Comparison of ENCODE assay signal across 25 mouse cellular contexts in the genomic region with DNA sequence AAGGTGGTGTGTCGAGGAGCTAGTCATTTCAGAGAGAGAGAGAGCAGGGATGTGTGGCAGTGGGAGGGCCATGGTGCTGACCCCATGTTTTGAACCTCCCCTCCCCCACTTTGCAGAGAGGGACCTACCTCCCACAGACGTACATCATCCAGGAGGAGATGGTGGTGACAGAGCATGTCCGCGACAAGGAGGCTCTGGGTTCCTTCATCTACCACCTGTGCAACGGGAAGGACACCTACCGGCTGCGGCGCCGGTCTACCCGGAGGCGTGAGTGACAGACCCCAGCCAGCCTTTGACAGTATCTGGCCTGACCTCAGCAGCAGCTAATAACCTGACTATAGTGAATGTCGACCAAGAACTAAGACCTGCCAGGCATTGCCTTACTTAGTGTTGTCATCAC. TPM values are rescaled to one million over a fixed set of nuclear protein-coding genes. Genes with fewer than 3 reads are reported as not detected.
"Had no signal": no experiment of that assay in that cellular context is flagged by ENCODE, and none has a peak within 500 bp of the region (broad histone marks: within the 10 kb centered on the region; RNA-seq: fewer than 3 reads in every experiment).

No protein-coding gene starts in this region.

- H3K9me3 ChIP-seq: limb, embryonic 13.5 days; liver, embryonic 12.5 days; liver, embryonic 15.5 days; lung, embryonic 15.5 days; midbrain, embryonic 10.5 days; midbrain, embryonic 13.5 days; neural tube, embryonic 13.5 days; stomach, embryonic 15.5 days had no signal

- H3K27me3 ChIP-seq: limb, embryonic 13.5 days; liver, embryonic 12.5 days; liver, embryonic 15.5 days; lung, embryonic 15.5 days; midbrain, embryonic 13.5 days; neural tube, embryonic 13.5 days; stomach, embryonic 15.5 days had no signal

- H3K27ac ChIP-seq: left cerebral cortex, adult 2 months; limb, embryonic 13.5 days; liver, embryonic 12.5 days; liver, embryonic 15.5 days; lung, embryonic 15.5 days; midbrain, embryonic 10.5 days; midbrain, embryonic 13.5 days; neural tube, embryonic 13.5 days; stomach, embryonic 15.5 days had no signal

- ATAC-seq: liver, embryonic 12.5 days; midbrain, embryonic 13.5 days; midbrain, embryonic 16.5 days had no signal

- H3K9ac ChIP-seq: limb, embryonic 13.5 days; liver, embryonic 12.5 days; liver, embryonic 15.5 days; lung, embryonic 15.5 days; midbrain, embryonic 13.5 days; neural tube, embryonic 13.5 days; stomach, embryonic 15.5 days had no signal

- H3K4me2 ChIP-seq: limb, embryonic 13.5 days; liver, embryonic 12.5 days; liver, embryonic 15.5 days; lung, embryonic 15.5 days; midbrain, embryonic 13.5 days; neural tube, embryonic 13.5 days; stomach, embryonic 15.5 days had no signal

- DNase-seq: kidney, adult 9 months; kidney, postnatal 36 days; layer of hippocampus, postnatal 36 days; liver; lung, adult 18-20 months; lung, postnatal 10 days; lung, postnatal 36 days; retina, postnatal 1 day; right cerebral cortex, postnatal 25 days; spleen, adult 18-20 months; thymus, postnatal 25 days had no signal

- H3K4me3 ChIP-seq: left cerebral cortex, adult 2 months; limb, embryonic 13.5 days; liver, embryonic 12.5 days; liver, embryonic 15.5 days; lung, embryonic 15.5 days; megakaryocyte, embryonic 14.5 days; midbrain, embryonic 10.5 days; midbrain, embryonic 13.5 days; myocyte; neural tube, embryonic 13.5 days; stomach, embryonic 15.5 days had no signal

RNA-seq across cellular contexts. Expression of a gene that starts 21.4 kb away (rescaled TPM):
- total RNA-seq: monocyte, adult 5-6 weeks had no signal
- polyA plus RNA-seq: liver, embryonic 12.5 days; liver, embryonic 15.5 days; myocyte had no signal

RNA-seq across cellular contexts. Expression of a gene that starts 53.9 kb away (rescaled TPM):
- total RNA-seq: layer of hippocampus, postnatal 36 days; left cerebral cortex, postnatal 36 days had no signal
- polyA plus RNA-seq: liver, embryonic 12.5 days; midbrain, embryonic 10.5 days; myocyte; neural tube, embryonic 13.5 days had no signal
